Mouse (Mus musculus): ENCODE data around the gene Tmem236.

- TF ChIP-seq EP300 (IDR thresholded peaks at IDR 0.05; ENCODE audit: low read depth) (no peak), CTCF (IDR thresholded peaks at IDR 0.05; ENCODE audit: low read depth) (no peak)
Observed at GRCm38 (mm10) chr2:14140044-14140443, 34.3 kb upstream of the Tmem236 start.
